Mouse (Mus musculus) lung, postnatal 0 days (tissue): ENCODE results near the gene Trpm7.

Experiments used
- CTCF ChIP-seq: IDR thresholded peaks from 2 replicates; pipeline ENCODE4 v1.5.1; 2016; ENCODE audit warnings: antibody characterized with exemption, mild to moderate bottlenecking
- EP300 ChIP-seq: IDR thresholded peaks from 2 replicates; pipeline ENCODE4 v1.6.1; 2016; ENCODE audit warnings: antibody characterized with exemption, mild to moderate bottlenecking, control low read depth

DNA sequence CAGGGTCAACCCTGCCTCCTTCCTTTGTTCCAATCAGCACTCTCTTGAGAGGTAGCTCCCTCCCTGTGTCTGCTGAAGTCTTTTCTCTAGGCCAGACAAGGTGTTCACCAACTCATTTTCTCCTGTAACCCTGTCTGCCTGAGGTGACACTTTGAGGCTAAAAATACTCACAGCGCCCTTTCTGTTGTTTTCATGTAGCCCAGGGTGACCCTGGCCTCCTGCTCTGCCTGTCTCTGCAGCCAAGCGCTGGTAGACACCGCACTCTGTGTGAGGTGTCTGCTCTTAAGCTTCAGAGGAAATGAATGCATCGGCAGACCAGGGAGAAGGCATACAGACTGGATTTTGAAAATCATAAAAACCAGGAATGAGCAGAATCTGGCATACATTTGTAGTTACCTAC, 38.1 kb upstream of the Trpm7 start:
- TF ChIP-seq CTCF (no peak), EP300 (no peak)
